Mouse (Mus musculus): ENCODE results near the gene Prlhr. TPM values are rescaled to one million over a fixed set of nuclear protein-coding genes. Genes with fewer than 3 reads are reported as not detected.

Gene Prlhr
- total RNA-seq, 2 experiments from 2014 or later = not detected

DNA sequence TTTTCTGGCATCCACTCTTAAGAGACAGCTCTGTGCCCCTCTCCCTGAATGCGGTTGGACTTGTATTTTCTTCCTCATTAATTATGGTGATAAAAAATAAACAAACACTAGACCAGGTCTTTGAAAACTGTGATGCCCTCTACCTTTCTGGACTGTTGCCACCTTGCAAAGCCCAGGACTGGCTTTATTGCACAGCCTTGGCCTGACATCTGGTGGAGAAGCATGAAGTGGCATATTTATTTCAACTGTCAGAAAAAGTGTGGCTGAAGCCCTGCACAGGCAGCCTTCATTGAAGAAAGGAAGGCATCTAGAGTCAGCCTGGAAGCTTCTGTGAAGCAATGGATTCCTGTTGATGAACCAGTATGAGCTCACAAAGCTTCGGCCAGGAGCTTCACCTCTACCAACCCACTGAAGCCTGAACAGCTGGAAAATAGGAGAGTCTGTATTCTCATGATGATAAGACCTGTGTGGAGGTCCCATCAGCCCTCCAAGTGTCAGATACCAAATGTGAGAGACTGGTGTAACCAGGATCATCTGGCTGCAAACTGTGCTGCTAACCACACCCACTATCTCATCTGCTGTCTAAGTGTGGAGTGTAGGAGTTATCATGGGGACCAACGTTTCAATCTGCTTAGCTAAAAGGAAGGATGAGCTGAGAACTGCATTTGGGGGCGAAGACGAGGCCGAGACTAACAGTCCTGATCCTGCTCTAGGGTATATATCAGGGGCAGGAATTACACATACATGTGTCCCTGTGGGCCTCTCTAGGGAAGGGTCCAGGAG is 35.6 kb downstream of the Prlhr start:
- no peak for DNase-seq

DNA sequence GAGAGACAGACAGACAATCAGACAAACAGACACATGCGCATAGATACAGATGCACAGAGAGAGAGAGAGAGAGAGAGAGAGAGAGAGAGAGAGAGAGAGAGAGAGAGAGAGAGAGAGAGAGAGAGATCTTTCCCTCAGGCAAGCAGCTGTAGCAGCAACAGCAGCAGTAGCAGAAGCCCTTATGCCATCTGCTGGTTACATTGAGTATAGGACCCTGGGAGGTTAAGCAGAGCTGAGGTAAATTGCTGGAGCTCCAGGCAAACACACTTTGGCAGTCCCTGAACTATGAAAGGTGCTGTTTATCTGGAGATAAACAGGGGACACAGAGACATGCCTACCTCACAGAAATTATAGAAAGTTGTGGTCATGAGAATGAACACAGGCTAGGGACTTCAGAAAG is 50.5 kb downstream of the Prlhr start:
- no peak for DNase-seq

Other genes with a start within 250 kb of the Prlhr start
- 10 to 100 TPM; 24.9 to 28.6 TPM for gene Fam204a, start 241.6 kb downstream of the Prlhr start, total RNA-seq (2021)
- 10 to 100 TPM; 29.8 to 29.9 TPM for gene Cacul1, start 112.7 kb upstream of the Prlhr start, total RNA-seq (2021)

All from gastrocnemius, postnatal 25 days (tissue).